Mouse (Mus musculus) frontal cortex, adult (tissue): ENCODE results near the gene Zfp617.
"Not testable (repeated sequence)": the region's sequence is repeated elsewhere in the genome, so short reads cannot be mapped to it uniquely, and the experiment has no call there.

Source experiments
- ATAC-seq: cut with Nextera tagmentation; 2 replicates; pipeline ENCODE4 v1.9.2; 2017; ENCODE audit warnings: mild to moderate bottlenecking, moderate library complexity, mixed read lengths; ENCODE audit not compliant: low TSS enrichment

Gene Zfp617

DNA sequence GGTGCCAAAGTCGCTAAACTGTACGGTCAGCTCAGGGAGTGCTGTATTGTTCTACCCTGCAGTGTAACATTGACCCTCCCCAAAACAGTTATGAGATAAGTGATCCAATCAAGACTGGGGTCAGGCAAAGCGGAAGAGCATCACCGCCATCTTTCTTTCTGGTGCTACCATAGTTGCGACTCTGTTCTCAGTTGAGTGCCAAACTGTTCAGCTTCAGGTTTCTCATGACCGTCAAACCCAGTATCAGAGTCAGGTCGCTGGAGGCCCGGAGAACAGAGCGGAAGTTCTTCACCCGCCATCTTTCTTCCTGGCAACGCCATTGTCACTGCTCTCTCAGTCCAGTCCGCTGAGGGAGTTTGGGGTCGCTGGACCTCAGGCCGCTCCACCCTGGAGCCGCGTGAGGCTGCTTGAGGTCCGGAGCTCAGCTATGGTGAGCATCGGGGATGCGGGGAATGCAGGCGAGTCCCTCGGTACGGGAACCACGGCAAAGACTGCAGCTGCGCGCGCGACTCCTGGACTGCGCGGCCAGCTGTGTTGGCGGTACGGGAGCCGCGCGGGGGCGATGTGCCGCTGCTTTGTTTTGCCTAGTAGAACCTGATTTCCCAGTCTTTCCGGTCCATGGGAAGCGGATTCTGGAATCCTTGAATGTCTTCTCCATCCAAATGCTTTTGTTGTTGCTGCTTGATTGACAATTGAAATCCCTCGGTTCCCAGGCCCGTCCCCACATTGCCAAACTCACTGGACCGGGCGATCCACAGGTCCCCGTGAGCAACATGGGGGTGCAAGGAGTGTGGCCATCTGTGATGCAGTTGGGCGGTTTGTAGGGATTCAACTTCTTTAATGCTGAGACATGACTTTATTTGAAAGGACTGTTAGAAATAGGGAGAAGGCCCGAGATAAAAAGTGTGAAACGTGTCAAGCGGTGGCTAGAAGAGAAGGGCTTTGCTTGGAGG, at the start of gene Zfp617, which contains the start of gene Zfp882:
Gene Zfp617 (plus strand): TSS at position 327 of the 953 bp plus-strand sequence.
Gene Zfp882 (plus strand): TSS at position 300 of the 953 bp plus-strand sequence.
- peak; percentile 98 for ATAC-seq

GRCm38 (mm10) chr8:71861551-71861950, 46.9 kb upstream of the Zfp617 start:
- not testable (repeated sequence) for ATAC-seq

DNA sequence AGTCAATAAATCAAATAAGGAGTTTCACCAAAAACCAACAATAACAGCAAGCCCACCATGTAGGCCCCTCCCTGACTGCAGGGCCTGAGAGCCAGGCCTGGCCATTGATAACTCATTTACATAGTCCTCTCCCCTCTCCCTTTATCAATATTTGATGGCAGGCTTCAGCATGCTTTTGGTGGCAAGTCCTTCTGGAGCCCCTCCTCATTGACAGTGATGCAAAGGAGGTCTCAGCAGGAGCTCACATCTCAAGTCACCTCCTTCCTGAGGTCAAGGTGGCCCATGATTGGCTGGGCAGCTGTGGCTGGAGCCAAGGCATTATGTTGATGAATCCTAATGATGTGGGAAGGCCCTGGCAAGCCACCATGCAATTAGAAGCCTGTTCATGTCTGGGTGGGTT, 46.4 kb upstream of the Zfp617 start:
- not testable (repeated sequence) for ATAC-seq

- ATAC-seq, result peak; percentile 99
These were observed 26.7 kb upstream of the Zfp617 start, which contains the start of gene Zfp709 for GRCm38 (mm10) chr8:71881618-71882274. Gene Zfp709, plus strand, starts transcription at chr8:71882019.

DNA sequence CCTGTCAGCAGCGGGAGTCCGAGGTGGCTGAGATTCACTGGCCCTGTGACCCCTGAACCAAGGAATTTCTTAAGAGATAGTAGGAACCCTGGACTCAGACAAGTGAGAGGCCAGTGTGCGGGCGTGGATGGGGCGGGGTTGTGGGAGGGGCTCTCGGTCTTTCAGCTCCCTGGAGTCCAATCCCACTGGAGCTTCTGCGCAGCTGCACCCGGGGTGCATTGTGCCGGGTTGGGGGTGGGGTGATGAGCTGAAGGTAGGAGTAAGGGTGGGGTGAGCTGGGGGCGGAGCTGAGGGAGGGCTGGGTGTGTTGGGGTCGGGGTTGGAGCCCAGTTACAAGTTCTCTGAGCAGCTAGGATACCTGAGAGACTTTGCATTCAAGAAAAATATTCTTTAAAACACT, 7.8 kb upstream of the Zfp617 start:
- not testable (repeated sequence) for ATAC-seq

DNA sequence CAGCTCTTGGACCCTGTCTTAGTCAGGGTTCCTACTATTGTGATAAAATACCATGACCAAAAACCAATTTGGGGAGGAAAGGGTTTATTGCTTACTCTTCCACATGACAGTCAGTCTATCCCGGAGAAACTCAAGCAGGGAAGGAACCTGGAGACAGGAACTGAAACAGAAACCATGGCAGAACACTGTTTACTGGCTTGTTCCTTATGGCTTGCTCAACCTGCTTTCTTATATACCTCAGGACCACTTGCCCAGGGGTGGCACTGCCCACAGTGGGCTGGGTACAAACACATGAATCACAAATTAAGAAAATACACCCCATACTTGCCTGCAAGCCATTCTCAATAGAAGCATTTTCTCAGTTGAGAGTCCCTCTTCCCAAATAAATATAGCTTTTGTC, 5.4 kb upstream of the Zfp617 start:
- not testable (repeated sequence) for ATAC-seq

DNA sequence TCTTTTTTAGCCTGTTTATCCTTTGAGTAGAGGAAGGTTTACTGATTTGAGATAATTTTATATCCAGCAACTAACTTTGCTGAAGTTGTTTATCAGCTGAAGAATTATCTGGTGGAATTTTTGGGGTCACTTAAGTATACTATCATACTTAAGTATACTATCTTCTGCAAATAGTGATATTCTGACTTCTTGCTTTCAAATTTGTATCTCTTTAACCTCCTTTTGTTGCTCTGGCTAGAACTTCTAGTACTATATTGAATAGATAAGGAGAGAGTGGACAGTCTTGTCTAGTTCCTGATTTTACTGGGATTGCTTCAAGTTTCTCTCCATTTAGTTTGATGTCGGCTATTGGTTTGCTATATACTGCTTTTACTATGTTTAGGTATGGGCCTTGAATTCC, 1.6 kb upstream of the Zfp617 start:
- ATAC-seq, result no peak

DNA sequence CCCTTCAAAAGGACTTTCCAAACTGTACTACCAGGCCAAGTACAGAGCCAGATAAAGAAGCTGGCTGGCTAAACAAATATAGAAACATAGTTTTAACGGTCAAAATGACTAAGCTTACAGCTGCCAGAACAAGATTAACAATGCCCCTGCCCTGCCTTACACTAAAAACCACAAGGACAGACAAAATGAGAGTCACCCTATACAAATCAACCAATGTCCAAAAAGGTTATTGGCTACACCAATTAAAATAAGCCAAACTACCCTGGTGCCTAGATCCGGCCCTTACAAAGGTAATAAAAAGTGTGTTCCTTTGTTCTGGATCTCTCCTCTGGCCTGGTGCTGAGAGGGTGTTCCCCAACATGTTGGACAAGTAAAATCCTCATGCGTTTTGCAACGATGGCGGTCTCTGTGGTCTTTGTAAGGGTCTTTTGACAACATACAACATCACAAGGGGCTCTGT, 607 bp upstream of the Zfp617 start:
- no peak for ATAC-seq

DNA sequence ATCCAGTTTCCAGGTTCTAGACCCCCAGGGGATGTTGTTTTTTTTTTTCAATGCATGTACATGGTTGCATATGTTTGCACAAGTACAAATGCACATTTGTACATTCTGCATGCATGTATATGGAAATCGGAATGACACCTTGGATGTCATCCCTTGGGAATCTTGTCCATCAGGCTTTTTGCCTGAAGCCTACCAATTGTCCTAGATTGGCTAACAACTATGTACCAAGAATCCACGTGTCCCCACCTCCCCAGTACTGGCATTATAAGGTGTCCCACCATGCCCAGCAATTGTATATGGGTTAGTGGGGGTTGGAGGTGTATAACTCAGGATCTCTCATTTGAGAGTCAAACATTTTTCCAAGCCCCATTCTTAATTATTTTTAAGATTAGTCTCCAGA, 3.9 kb downstream of the Zfp617 start:
- ATAC-seq, result no peak

DNA sequence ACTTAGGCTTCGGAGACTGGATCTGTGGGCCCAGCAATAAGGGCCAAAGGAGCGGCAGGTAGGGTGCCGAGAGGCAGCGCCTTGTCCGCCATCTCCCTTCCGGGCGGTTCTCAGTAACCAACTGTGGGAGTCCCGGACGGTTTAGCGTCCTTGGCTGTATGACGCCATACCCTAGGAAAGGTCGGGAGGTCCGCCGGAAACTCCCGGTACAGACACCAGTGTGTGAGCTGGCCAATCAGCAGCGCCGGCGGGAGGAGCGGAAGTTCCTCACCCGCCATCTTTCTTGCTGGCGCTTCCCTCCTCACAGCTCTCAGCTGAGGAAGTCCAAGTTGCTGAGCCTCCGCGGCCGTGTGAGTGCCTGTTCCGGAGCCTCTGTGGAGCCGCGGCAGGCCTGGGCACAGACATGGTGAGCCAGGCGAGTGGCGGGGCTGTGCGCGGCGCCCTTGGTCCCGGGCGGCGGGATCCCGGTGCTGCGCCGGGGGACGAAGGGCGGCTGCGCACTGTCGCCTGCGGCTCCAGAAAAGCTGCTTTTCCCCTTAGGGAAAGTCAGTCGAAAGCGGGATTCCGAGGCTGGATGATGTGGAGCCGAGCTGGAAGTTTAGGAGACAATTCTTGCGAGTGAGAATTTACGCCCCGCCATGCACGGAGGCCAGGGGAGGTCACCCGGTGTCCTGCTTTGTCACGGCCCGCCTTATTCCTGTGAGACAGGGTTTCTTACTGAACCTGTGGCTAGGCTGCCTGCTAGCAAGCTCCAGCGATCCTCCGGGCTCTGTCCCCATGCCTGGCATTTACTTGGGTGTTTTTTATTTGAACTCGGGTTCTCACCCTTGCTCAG, 14.3 kb downstream of the Zfp617 start:
- ATAC-seq, result peak; percentile 100

DNA sequence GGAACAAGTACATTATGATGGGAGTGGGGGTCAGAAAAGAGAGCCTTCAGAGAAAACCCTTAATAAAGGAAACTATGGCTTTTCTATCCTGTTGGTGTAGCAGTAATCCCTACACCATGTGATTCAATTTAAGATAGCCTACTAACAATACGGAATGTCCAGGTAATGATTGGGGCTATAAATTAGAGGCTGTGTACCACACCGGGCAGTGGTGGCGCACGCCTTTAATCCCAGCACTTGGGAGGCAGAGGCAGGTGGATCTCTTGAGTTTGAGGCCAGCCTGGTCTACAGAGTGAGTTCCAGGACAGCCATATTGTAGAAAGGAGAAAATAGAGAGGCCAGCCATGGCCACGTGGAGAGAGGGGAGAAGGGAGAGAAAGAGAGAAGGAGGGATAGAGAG, 17.4 kb downstream of the Zfp617 start:
- ATAC-seq, result no peak

GRCm38 (mm10) chr8:71926551-71926950, 18.1 kb downstream of the Zfp617 start:
- no peak for ATAC-seq

DNA sequence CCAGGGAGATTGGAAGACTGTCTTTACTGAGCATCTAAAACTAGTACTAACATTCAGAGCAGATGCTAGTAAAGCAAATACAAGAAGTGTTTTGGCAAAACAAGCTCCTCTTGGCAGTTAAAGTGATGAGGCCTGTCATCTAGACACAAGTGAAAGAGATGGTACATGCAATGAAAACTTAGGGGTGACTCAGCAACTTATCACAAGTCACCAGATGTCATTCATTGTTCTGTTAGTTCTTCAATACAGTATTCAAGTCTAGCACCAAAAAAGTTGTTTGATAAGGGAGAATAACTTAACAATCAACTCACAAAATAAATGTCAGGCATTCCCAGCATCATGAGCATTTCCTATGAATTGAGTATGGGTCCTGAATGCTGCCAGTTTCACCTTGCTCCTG, 19.3 kb downstream of the Zfp617 start:
- ATAC-seq, result no peak

GRCm38 (mm10) chr8:71938037-71938436, 29.6 kb downstream of the Zfp617 start:
- not testable (repeated sequence) for ATAC-seq

DNA sequence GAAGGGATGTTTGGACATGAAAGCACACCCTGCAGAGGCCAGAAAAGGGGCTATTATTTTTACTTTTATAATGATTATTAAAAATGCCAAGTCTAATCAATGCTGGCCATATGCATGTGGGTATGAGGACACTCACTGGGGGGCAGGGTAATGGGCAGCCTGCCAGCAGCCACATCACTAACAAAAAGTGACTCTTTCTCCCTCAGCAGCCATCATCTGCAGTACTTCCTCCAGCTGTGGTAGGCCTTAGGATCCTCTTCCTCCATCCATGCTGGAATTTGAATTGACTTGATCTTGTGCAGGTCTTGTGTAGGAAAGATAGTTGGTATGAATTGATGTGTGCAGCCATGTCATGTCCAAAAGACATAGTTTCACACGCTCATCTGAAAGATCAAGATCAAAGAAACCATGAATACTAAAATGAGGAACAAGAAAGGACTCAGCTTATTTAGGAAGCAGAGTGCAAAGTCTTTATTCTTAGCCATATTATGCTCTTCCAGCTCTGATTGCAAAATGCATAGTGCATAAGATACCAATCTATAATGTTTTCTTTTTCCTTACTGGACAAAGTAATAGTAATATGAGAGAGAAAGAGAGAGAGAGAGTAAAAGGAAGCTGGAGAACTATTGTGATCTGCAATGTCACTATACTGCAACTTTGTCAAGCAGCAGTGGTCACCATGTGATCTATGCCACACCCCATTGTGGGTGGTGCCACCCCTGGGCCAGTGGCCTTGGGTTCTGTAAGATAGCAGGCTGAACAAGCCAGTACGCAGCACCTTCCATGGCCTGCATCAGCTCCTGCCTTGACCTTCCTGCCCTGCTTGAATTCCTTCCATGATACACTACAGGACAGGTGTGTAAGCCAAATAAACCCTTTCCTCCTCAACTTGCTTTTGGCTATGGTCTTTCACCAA, 32.1 kb downstream of the Zfp617 start:
- no peak for ATAC-seq

DNA sequence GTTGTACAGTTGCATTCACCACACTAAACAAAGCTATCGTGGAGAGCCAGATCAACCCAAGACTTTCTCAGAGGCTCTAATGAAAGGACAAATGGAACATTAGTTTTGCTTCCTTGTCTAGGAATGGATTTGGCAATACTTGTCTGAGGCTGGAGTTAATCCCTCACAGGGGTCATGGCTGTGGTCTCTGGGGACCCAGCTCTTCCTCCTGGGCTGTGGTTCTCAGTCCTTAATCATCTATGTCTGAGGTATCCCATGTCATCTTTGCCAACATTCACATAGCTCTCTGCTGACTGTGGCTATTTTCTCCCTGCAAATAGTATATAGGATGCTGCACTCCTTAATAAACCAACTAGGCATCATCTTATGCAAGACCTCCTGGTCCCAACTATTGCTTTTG, 33.3 kb downstream of the Zfp617 start:
- ATAC-seq, result no peak

DNA sequence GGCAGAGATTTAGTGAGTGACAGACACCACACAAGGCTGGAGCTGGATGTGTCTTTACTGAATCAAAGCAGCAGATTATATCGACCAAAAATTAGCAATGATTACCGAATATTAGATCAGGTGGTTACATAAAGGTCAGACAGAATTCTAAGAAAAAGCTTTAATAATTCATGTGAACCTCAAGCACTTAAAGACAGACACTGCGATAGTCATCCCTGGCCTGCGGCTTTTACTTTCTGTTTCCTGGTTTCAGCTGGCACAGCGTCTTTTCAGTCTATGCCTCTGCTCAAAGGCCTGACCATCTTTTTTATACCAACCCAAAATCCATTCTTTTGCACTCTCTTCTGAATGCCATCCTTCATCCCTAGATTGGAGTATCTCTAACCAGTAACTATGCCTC, 40.2 kb downstream of the Zfp617 start:
- ATAC-seq, result no peak

GRCm38 (mm10) chr8:71950482-71951221, 42.2 kb downstream of the Zfp617 start, which contains the start of gene Zfp961:
Gene Zfp961, plus strand, starts transcription at chr8:71951038.
- ATAC-seq, result peak; percentile 100

DNA sequence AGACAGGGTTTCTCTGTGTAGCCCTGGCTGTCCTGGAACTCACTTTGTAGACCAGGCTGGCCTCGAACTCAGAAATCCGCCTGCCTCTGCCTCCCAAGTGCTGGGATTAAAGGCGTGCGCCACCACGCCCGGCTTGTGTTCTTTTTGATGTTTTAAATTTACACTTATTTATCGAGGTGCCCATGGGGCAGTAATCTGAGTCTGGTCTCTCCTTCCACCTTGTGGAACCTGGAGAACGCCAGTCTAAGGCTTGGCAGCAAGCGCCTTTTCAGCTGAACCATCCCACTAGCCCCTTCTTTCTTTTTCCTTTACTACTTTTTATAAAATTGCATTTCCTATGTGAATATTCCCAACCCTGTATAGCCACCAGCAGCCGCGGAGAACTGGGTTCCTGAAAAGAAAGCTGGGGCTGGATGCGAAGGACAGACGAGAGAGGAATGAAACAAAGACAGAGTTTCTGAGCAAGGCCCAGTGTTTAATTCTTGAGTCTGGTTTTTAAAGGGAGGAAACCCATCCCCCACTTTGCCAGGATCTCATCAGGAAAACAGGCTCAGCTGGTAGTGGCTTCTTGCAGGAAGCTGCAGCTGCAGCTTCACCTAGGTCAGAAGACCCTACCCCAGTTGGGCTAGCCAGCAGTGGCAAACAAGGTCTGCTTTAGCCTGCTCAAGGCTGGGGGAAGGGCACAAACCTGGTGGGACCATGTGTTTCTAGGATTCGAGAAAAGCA, 43.2 kb downstream of the Zfp617 start:
- no peak for ATAC-seq
